16 mouse cellular contexts compared by ENCODE assay signal in the genomic region with DNA sequence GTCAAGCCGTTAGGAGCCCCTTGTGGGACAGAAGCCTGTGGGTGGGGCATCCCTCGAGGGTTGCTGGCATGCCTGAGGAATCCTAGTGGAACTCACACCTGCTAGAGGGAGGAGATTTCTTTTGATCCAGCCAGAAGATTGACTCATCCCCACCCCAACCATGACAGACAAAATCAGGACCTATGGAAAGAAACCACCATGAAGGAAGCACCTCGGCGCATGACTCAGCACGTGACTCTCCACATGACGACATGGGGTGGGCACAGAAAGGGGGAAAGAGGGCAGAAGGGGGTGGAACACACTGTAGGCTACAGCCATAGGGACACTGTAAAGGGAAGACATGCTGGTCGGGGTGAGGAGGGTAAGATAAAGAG.
DNase-seq lines count a peak whose midpoint lies in the region; ATAC-seq lines count a peak whose summit lies in the region.
"Had no signal": no experiment of that assay in that cellular context is flagged by ENCODE, and none has a peak within 500 bp of the region (broad histone marks: within the 10 kb centered on the region; RNA-seq: fewer than 3 reads in every experiment).

No protein-coding gene starts in this region.

- no peak overlapping the region for H3K4me3 ChIP-seq in intestine, embryonic 14.5 days (ENCODE audit: low read depth, low read length)
- no peak overlapping the region for H3K4me3 ChIP-seq in intestine, embryonic 16.5 days (ENCODE audit: low read length)
- H3K4me3 ChIP-seq in midbrain, embryonic 15.5 days: no peak overlapping the region
- H3K4me3 ChIP-seq in midbrain, embryonic 14.5 days (replicated peaks; ENCODE audit: low read depth, low read length): no peak overlapping the region
- H3K4me3 ChIP-seq: heart, embryonic 13.5 days; limb, embryonic 12.5 days; neural tube, embryonic 15.5 days had no signal

- no peak for DNase-seq in intestine, embryonic 14.5 days (ENCODE audit: low spot score)
- DNase-seq in midbrain, embryonic 14.5 days: no peak
- DNase-seq in layer of hippocampus, postnatal 36 days: no peak
- DNase-seq in urinary bladder, adult 18-20 months (ENCODE audit: low spot score in 2 of 2): no peak
- DNase-seq: embryo, embryonic 11 days; kidney, adult 11 months; layer of hippocampus, adult 9-11 months; right cerebral cortex, postnatal 25 days had no signal

- 40% methylated on average over 7 of the region's 7 CpGs for WGBS in intestine, embryonic 14.5 days
- 28% methylated on average over 7 of the region's 7 CpGs for WGBS in intestine, embryonic 16.5 days
- 48% methylated on average over 7 of the region's 7 CpGs for WGBS in midbrain, embryonic 15.5 days
- WGBS in midbrain, embryonic 14.5 days: 46% methylated on average over 7 of the region's 7 CpGs

- H3K27ac ChIP-seq in intestine, embryonic 14.5 days (ENCODE audit: low read depth): no peak overlapping the region
- no peak overlapping the region for H3K27ac ChIP-seq in intestine, embryonic 16.5 days (ENCODE audit: low read length)
- no peak overlapping the region for H3K27ac ChIP-seq in midbrain, embryonic 15.5 days
- no peak overlapping the region for H3K27ac ChIP-seq in midbrain, embryonic 14.5 days (replicated peaks; ENCODE audit: low read depth, low read length)
- H3K27ac ChIP-seq: heart, embryonic 13.5 days; limb, embryonic 12.5 days; neural tube, embryonic 15.5 days had no signal

- H3K9ac ChIP-seq in intestine, embryonic 14.5 days (ENCODE audit: low read length): no peak overlapping the region
- H3K9ac ChIP-seq in intestine, embryonic 16.5 days (ENCODE audit: low read depth, low read length): no peak overlapping the region
- H3K9ac ChIP-seq in midbrain, embryonic 15.5 days: no peak overlapping the region
- H3K9ac ChIP-seq in midbrain, embryonic 14.5 days (replicated peaks; ENCODE audit: low read length): no peak overlapping the region
- H3K9ac ChIP-seq: heart, embryonic 13.5 days; limb, embryonic 12.5 days; neural tube, embryonic 15.5 days had no signal

- 0 out of 2 replicates have a peak, but pooled peaks cover 3% of the 10 kb centered on the region for H3K27me3 ChIP-seq in intestine, embryonic 14.5 days (replicated peaks; ENCODE audit: control insufficient read depth, insufficient read depth, low read length)
- H3K27me3 ChIP-seq in intestine, embryonic 16.5 days (replicated peaks; ENCODE audit: control insufficient read depth, insufficient read depth, low read length): no peaks in the 10 kb centered on the region; the same call in 1 of the 2 replicates
- H3K27me3 ChIP-seq in midbrain, embryonic 15.5 days (replicated peaks): no peaks in the 10 kb centered on the region
- no peaks in the 10 kb centered on the region for H3K27me3 ChIP-seq in midbrain, embryonic 14.5 days (ENCODE audit: control insufficient read depth, insufficient read depth, low read length)
- H3K27me3 ChIP-seq: neural tube, embryonic 15.5 days had no signal

- no peak for ATAC-seq in intestine, embryonic 14.5 days (replicated peaks; ENCODE audit: low FRiP score, low TSS enrichment, low read depth)
- ATAC-seq in intestine, embryonic 16.5 days: no peak
- ATAC-seq in midbrain, embryonic 15.5 days (replicated peaks): peak; percentile 34
- ATAC-seq in midbrain, embryonic 14.5 days (ENCODE audit: low FRiP score, low TSS enrichment): no peak
- peak; percentile 94 for ATAC-seq in common myeloid progenitor, adult 5-6 weeks (replicated peaks; ENCODE audit: low read depth, poor library complexity, severe bottlenecking)
- peak; percentile 71 for ATAC-seq in megakaryocyte, adult 5-6 weeks (ENCODE audit: poor library complexity, severe bottlenecking)

- H3K9me3 ChIP-seq in intestine, embryonic 14.5 days (ENCODE audit: control insufficient read depth, low read length): no peaks in the 10 kb centered on the region
- no peaks in the 10 kb centered on the region for H3K9me3 ChIP-seq in intestine, embryonic 16.5 days (ENCODE audit: control insufficient read depth, low read length)
- H3K9me3 ChIP-seq in midbrain, embryonic 15.5 days: no peaks in the 10 kb centered on the region
- H3K9me3 ChIP-seq in midbrain, embryonic 14.5 days (ENCODE audit: control insufficient read depth, low read length): no peaks in the 10 kb centered on the region
- H3K9me3 ChIP-seq: G1E; heart, embryonic 13.5 days; limb, embryonic 12.5 days; neural tube, embryonic 15.5 days had no signal

- H3K4me2 ChIP-seq in intestine, embryonic 14.5 days (ENCODE audit: low read length): 0 out of 2 replicates have a peak overlapping the region, but pooled peaks have one; percentile 8
- H3K4me2 ChIP-seq in intestine, embryonic 16.5 days (ENCODE audit: low read depth, low read length): no peak overlapping the region
- no peak overlapping the region for H3K4me2 ChIP-seq in midbrain, embryonic 15.5 days
- H3K4me2 ChIP-seq in midbrain, embryonic 14.5 days (ENCODE audit: low read length): no peak overlapping the region
- H3K4me2 ChIP-seq: heart, embryonic 13.5 days; limb, embryonic 12.5 days; neural tube, embryonic 15.5 days had no signal

- no peaks in the 10 kb centered on the region for H3K4me1 ChIP-seq in intestine, embryonic 14.5 days (replicated peaks; ENCODE audit: control insufficient read depth, insufficient read depth, low read length)
- peaks cover 2% of the 10 kb centered on the region; the same call in 1 of the 2 replicates for H3K4me1 ChIP-seq in intestine, embryonic 16.5 days (ENCODE audit: control insufficient read depth, insufficient read depth, low read length)
- no peaks in the 10 kb centered on the region for H3K4me1 ChIP-seq in midbrain, embryonic 15.5 days
- no peaks in the 10 kb centered on the region for H3K4me1 ChIP-seq in midbrain, embryonic 14.5 days (ENCODE audit: control insufficient read depth, insufficient read depth, low read length)
- H3K4me1 ChIP-seq: heart, embryonic 13.5 days; limb, embryonic 12.5 days; neural tube, embryonic 15.5 days had no signal

- no peaks in the 10 kb centered on the region for H3K36me3 ChIP-seq in intestine, embryonic 14.5 days (ENCODE audit: control insufficient read depth, insufficient read depth, low read length)
- no peaks in the 10 kb centered on the region for H3K36me3 ChIP-seq in intestine, embryonic 16.5 days (ENCODE audit: control insufficient read depth, insufficient read depth, low read length)
- peaks cover 45% of the 10 kb centered on the region for H3K36me3 ChIP-seq in midbrain, embryonic 15.5 days (replicated peaks)
- H3K36me3 ChIP-seq in midbrain, embryonic 14.5 days (ENCODE audit: control insufficient read depth, insufficient read depth, low read length): peaks cover 71% of the 10 kb centered on the region
- H3K36me3 ChIP-seq: G1E; heart, embryonic 13.5 days; limb, embryonic 12.5 days had no signal

Comparison
In these comparisons a context has a peak if more than half of its experiments do, and no peak if none do; other contexts are left out.
1. ATAC-seq: peak in midbrain, embryonic 15.5 days (single experiment), common myeloid progenitor, adult 5-6 weeks (single experiment) and megakaryocyte, adult 5-6 weeks (single experiment); none in intestine, embryonic 14.5 days (single experiment), intestine, embryonic 16.5 days (single experiment) and midbrain, embryonic 14.5 days (single experiment).